Mouse (Mus musculus): ENCODE results near the gene Lce1m.

GRCm38 (mm10) chr3:93018960-93019359 lies at the start of gene Lce1m:
- TF ChIP-seq CTCF (IDR thresholded peaks at IDR 0.05; ENCODE audit: control insufficient read depth, insufficient read depth, insufficient read length), result no peak
- TF ChIP-seq USF1 (IDR thresholded peaks at IDR 0.05; ENCODE audit: low read depth), result no peak
- no peak for TF ChIP-seq CEBPB (IDR thresholded peaks at IDR 0.05; ENCODE audit: low read depth)
